Mouse (Mus musculus) hindbrain, embryonic 14.5 days (tissue): ENCODE measurements around the gene Duox2. TPM values are rescaled to one million over a fixed set of nuclear protein-coding genes. Genes with fewer than 3 reads are reported as not detected.

ENCODE experiments used
- ATAC-seq: fragments of 200-750 bp; cut with Nextera tagmentation; 2 replicates; pipeline ENCODE4 v1.8.0; 2017; ENCODE audit warnings: moderate number of reproducible peaks, mild to moderate bottlenecking, moderate TSS enrichment, moderate library complexity; ENCODE audit not compliant: low FRiP score
- DNase-seq: peaks from one replicate; pipeline ENCODE4 v3.0.0-alpha.2; 2015; ENCODE audit warnings: low spot score
- H3K27ac ChIP-seq: fragments of 300-500 bp; sonication (generic); 2 replicates; pipeline ENCODE4 v1.5.1; 2014; ENCODE audit warnings: mild to moderate bottlenecking, moderate library complexity
- H3K27me3 ChIP-seq: fragments of 300-500 bp; sonication (generic); 2 replicates; pipeline ENCODE4 v1.6.1; 2014; ENCODE audit warnings: mild to moderate bottlenecking, low read length, mixed read lengths; ENCODE audit not compliant: control insufficient read depth, insufficient read depth
- H3K36me3 ChIP-seq: fragments of 300-500 bp; sonication (generic); replicated peaks from 2 replicates; pipeline ENCODE4 v1.6.1; 2014; ENCODE audit not compliant: control insufficient read depth, insufficient read depth
- H3K4me1 ChIP-seq: fragments of 300-500 bp; sonication (generic); replicated peaks from 2 replicates; pipeline ENCODE4 v1.6.1; 2014; ENCODE audit warnings: antibody characterized with exemption, low read length, mixed read lengths; ENCODE audit not compliant: control insufficient read depth, insufficient read depth
- H3K4me2 ChIP-seq: fragments of 300-500 bp; sonication (generic); replicated peaks from 2 replicates; pipeline ENCODE4 v1.6.1; 2014; ENCODE audit warnings: mild to moderate bottlenecking, moderate library complexity
- H3K4me3 ChIP-seq: fragments of 300-500 bp; sonication (generic); replicated peaks from 2 replicates; pipeline ENCODE4 v1.5.1; 2014; ENCODE audit warnings: mild to moderate bottlenecking, low read length
- H3K9ac ChIP-seq: fragments of 300-500 bp; sonication (generic); 2 replicates; pipeline ENCODE4 v1.6.1; 2014
- H3K9me3 ChIP-seq: fragments of 300-500 bp; sonication (generic); 2 replicates; pipeline ENCODE4 v1.6.1; 2016; ENCODE audit warnings: low read length; ENCODE audit not compliant: control insufficient read depth
- whole genome bisulfite sequencing: fragments of 180-500 bp; shearing (Covaris S2); extraction: QIAGEN DNeasy Blood & Tissue Kit; methylation state at CpG from one replicate; pipeline ENCODE4 v1.1.7; 2014; 5-methylcytosine and 5-hydroxymethylcytosine counted together
- polyA plus RNA-seq: library from polyadenylated mRNA; unstranded; fragments of >200 nt; fragmentation: Nextera tagmentation; extraction: Ambion mirVana; gene quantifications from 2 replicates; pipeline ENCODE4 v1.2.1, GENCODE M21; 2014

Gene Duox2
- polyA plus RNA-seq, 1 experiment from 2014 or later = not detected

GRCm38 (mm10) chr2:122234611-122235288, 63.5 kb downstream of the Duox2 start, which contains the start of gene Sord:
TSS of gene Sord (plus strand) at chr2:122234749.
- under 1% methylated on average over 35 of the region's 35 CpGs for WGBS
- Histone ChIP-seq H3K9me3 (no peaks in the 10 kb centered on the region), H3K27me3 (no peaks in the 10 kb centered on the region), H3K36me3 (no peaks in the 10 kb centered on the region), H3K27ac (peak within 1 kb of the TSS; percentile 68), H3K4me3 (peak within 1 kb of the TSS; percentile 50), H3K4me1 (peaks cover 6% of the 10 kb centered on the region; the same call in 1 of the 2 replicates), H3K9ac (peak within 1 kb of the TSS; percentile 54), H3K4me2 (peak within 1 kb of the TSS; percentile 89)
- DNase-seq (peak; percentile 83), ATAC-seq (peak; percentile 96)

DNA sequence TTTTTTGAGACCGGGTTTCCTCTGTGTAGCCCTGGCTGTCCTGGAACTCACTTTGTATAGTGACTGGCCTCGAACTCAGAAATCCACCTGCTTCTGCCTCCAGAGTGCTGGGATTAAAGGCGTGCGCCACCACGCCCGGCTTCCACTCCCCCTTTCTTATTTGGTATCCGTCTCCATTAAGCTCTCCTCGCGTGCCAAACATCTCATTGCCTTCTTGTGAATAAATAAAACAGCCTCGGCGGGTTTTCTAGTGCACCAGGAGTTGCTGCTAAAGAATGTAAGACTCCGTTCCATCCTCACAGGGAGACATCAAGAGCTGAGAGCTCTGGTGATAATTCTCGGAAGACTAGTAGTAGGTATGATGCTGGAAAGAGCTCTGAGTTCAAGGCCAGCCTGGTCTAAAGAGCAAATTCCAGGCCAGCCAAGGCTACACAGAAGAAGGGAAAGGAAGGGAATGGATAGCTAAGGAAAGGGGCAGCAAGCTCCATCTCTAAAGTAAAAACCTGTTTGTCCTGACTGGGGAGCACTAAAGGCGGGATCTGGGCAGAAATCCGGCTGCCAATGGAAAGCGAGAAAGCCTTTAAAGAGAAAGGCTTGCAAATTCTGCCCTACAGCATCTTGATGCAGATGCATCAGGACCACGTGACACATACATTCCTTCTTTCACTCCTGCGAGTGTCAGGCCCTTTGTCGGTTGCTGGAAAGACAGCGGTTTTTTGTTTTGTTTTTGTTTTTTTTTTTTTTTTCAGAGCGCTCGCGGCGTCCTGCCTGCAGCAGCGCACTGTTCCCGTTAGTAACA, 64.3 kb downstream of the Duox2 start:
- ATAC-seq (peak; percentile 59), DNase-seq (peak; percentile 65)
- Histone ChIP-seq H3K9me3 (no peaks in the 10 kb centered on the region), H3K4me3 (peak overlapping the region; percentile 50), H3K36me3 (no peaks in the 10 kb centered on the region), H3K27me3 (no peaks in the 10 kb centered on the region), H3K4me2 (peak overlapping the region; percentile 89), H3K9ac (peak overlapping the region; percentile 54), H3K4me1 (peaks cover 6% of the 10 kb centered on the region; the same call in 1 of the 2 replicates), H3K27ac (peak overlapping the region; percentile 68)
- WGBS = 6% methylated on average over 26 of the region's 26 CpGs

- Histone ChIP-seq H3K27me3 (no peaks in the 10 kb centered on the region), H3K27ac (no peak overlapping the region), H3K9me3 (no peaks in the 10 kb centered on the region), H3K4me1 (peaks cover 6% of the 10 kb centered on the region; the same call in 1 of the 2 replicates), H3K4me3 (peak overlapping the region; percentile 50; the same call in 1 of the 2 replicates), H3K9ac (no peak overlapping the region), H3K4me2 (peak overlapping the region; percentile 89), H3K36me3 (no peaks in the 10 kb centered on the region)
- 56% methylated on average over 5 of the region's 5 CpGs for WGBS
- DNase-seq (no peak), ATAC-seq (no peak)
Observed at GRCm38 (mm10) chr2:122233341-122233740, 64.9 kb downstream of the Duox2 start.

DNA sequence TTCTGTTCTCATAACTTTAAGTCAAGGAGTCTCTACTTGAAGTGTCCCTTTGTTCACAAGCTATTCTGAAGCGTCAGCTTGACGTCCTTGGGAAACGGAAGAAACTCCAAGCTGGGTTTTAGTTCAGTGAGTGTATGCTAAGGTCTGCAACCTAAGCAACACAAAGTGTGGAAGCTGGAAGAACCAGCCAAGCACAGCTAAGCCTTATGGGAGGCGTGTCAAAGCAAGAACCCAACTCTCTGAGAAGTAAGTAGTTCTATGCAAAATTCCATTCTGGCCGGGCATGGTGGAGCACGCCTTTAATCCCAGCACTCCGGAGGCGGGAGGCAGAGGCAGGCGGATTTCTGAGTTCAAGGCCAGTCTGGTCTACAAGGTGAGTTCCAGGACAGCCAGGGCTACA, 66.6 kb downstream of the Duox2 start:
- Histone ChIP-seq H3K4me2 (no peak overlapping the region), H3K27ac (no peak overlapping the region), H3K4me3 (no peak overlapping the region), H3K27me3 (no peaks in the 10 kb centered on the region), H3K4me1 (peaks cover 6% of the 10 kb centered on the region; the same call in 1 of the 2 replicates), H3K9ac (no peak overlapping the region), H3K9me3 (no peaks in the 10 kb centered on the region), H3K36me3 (no peaks in the 10 kb centered on the region)
- ATAC-seq (no peak), DNase-seq (no peak)
- WGBS = 74% methylated on average over 9 of the region's 9 CpGs

DNA sequence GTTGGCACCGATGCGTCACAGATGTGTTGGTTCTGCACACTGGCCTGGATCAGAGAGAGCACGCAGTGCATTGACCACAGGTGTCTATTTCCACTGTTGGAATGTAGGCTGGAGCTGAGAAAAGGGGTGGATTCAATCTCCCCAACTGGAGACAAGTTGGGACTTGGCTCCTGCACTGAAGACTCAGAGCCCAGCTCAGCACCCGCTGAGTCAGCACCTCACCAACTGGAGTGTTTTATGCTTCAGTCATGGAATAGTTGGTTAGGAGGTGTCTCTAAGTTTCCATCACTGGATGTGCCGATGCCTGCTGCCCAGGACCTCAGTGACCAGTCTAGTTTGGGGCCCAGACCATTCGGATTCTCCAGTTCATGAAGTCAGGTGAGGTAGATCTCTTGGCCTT, 67.9 kb downstream of the Duox2 start:
- Histone ChIP-seq H3K9ac (no peak overlapping the region), H3K36me3 (no peaks in the 10 kb centered on the region), H3K27ac (no peak overlapping the region), H3K9me3 (no peaks in the 10 kb centered on the region), H3K4me1 (peaks cover 5% of the 10 kb centered on the region; the same call in 1 of the 2 replicates), H3K4me3 (no peak overlapping the region), H3K27me3 (no peaks in the 10 kb centered on the region), H3K4me2 (no peak overlapping the region)
- ATAC-seq (no peak), DNase-seq (no peak)
- WGBS = 88% methylated on average over 6 of the region's 6 CpGs

Other genes starting within 250 kb of the Duox2 start
- gene Spg11, start 180.1 kb downstream of the Duox2 start, polyA plus RNA-seq = 9.6 and 10.8 TPM in 2 replicates
- gene B2m, start 150.8 kb downstream of the Duox2 start, polyA plus RNA-seq = 113 and 135 TPM in 2 replicates
- not detected in 2 replicates for gene Trim69, start 137.7 kb downstream of the Duox2 start, polyA plus RNA-seq
- not detected in 2 replicates for gene Patl2, start 112.3 kb downstream of the Duox2 start, polyA plus RNA-seq
- gene Terb2, start 112.2 kb downstream of the Duox2 start, polyA plus RNA-seq = not detected in 2 replicates
- gene Sord, start 63.7 kb downstream of the Duox2 start, polyA plus RNA-seq = 25.6 and 27.4 TPM in 2 replicates
- gene Duoxa2, start 451 bp upstream of the Duox2 start, polyA plus RNA-seq = 0.46 TPM in 1 of 2 replicates, not detected in the other
- gene Duoxa1, start 15.3 kb upstream of the Duox2 start, polyA plus RNA-seq = 0.16 and 0.31 TPM in 2 replicates
- gene Duox1, start 17.2 kb upstream of the Duox2 start, polyA plus RNA-seq = 0.04 and 0.12 TPM in 2 replicates
- gene Shf, start 70.7 kb upstream of the Duox2 start, polyA plus RNA-seq = 17.9 and 19.2 TPM in 2 replicates
- gene Slc28a2, start 128.0 kb upstream of the Duox2 start, polyA plus RNA-seq = 0.07 and 0.09 TPM in 2 replicates
- gene Gm14085, start 186.5 kb upstream of the Duox2 start, polyA plus RNA-seq = not detected in 2 replicates